Mouse (Mus musculus) WW6 (cell line): ENCODE data around the gene Siglece.
A peak's percentile ranks its signal among the peaks of the same experiment; 100 is the strongest.

Experiments
- DNase-seq: peaks from one replicate; pipeline ENCODE4 v3.0.0-alpha.2; 2013; ENCODE audit warnings: low read depth, low spot score

Siglece gene

DNA sequence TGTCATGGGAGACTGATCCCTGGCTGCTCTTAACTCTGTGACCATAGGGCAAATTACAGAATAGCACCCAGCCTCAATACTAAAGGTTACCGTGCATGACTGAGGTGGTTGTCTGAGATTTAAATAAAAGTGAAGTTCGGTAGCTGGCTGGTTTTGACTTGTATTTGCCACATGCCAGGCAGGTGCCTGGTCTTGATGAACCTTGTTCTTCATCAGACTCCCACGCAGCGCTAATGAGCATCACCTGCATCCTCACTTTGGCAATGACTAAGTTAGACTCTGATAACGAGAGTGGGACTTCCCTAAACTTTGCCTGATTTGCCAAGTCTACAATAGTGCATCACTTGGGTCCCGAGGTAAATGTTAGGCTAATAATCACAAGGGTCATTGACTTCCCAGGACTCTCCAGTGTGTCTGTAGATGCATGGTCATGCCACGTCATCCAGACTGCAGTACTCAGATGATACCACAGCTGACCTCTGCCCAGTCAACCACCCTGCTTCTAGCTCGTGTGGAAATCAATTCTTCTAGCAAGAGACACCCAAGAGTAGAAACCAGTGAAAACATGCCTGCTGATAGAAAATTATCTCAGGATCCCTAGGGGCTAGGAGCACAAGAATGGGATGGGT, 34.1 kb downstream of the Siglece start:
- no peak for DNase-seq

- no peak for DNase-seq
Measured at GRCm38 (mm10) chr7:43625065-43625464, 34.9 kb downstream of the Siglece start.

GRCm38 (mm10) chr7:43623819-43624218, 36.1 kb downstream of the Siglece start:
- DNase-seq: no peak

DNA sequence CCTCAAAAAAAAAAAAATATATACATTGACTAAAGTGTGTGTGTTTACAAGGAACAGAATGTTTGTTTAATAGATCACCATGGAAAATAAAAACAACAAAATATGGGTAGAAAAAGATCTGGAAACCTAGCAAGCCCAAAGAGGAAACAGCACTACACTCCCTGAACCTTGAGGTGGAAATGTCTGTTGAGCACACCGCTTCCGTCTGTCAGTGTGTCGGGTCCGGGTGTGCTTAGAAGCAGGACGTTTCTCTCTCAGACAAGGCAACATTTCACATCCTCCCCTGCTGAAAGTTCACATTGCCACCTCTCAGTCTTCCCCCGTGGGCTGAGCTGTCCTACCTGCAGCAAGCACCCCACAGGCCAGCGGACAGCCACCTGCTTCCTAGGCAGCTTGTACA, 37.0 kb downstream of the Siglece start:
- DNase-seq: no peak

DNA sequence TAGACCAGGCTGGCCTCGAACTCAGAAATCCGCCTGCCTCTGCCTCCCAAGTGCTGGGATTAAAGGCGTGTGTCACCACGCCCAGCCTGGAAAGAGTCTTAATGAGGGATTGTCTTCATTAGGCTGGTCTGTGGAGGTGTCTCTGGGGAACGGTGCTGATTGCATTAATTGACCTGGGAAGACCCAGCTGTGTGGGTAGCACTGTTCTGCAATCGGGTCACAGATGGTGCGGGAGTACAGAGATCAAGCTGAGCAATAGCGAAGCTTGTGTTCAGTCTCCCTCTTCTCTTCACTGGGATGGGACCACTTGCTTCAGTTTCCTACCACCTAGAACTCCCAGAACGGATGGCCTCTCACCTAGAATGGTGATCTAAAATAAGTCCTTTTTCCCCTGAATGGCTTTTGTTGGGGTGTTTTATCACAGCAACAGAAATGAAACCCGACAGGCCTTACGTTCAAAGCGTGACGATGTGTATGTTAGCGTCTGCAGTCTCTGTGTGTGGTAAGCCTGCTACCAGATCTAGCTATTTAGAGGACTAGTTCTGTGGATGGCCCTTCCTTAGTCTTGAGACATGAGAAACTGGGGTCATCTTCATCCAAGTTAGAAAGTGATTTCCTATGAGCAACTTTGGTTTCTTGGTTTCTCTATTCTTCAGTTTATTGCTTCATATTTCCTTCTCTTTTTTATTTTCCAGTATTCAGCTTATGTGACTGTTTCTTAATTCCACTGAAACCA, 46.0 kb downstream of the Siglece start:
- no peak for DNase-seq

DNA sequence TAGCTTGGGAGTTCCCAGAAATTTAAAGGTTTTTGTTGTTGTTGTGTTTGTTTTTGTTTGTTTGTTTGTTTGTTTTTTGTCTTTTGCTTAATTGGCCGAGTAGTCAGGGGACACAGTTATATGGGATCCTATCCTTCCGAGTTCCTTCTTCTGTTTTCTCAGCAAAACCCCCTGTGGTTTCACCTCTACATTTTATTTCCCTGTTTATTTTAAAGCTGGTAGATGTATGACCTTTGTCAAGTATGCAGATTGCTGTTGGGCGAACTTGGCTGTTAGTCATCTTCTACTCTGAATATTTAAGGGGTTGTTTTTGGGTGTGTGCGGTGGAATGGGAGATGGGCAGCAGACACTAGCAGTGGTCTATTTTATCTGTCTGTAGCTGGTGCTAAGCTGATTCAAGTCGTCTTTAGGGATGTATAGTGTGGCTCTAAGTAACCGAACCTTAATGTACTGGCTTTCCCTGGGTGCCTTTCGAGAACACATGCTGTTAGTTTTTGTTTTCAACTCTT, 51.6 kb downstream of the Siglece start:
- no peak for DNase-seq

DNA sequence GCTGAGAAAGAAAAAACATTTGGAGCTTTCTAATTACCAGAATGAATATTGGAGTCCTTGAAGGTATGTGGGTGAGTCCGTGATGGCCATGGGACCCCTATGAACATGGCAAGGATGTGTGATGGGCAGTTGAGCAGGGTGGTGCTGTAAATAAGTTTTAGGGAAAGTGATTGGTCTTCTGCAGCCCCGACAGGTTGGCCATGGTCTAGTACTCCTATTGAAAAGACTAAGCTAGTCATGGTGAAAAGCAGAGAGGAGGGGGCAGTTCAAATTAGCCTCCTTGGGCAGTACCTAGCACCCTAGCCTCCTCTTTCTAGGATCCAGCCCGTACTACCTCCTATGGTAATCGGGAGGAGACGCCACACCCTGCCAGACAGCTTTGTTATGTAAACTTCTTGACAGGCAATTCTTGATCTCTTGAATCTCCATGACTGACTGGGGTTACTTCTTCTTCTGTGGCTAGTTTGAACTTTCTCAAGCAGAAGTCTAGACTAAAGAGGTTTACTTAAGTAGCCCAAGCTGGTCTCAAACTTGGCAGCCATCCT, 52.1 kb downstream of the Siglece start:
- DNase-seq: peak; percentile 59

GRCm38 (mm10) chr7:43606896-43607742, 52.8 kb downstream of the Siglece start, which contains the start of gene Zfp819:
Gene Zfp819, plus strand, starts transcription at chr7:43607169.
- peak; percentile 81 for DNase-seq

DNA sequence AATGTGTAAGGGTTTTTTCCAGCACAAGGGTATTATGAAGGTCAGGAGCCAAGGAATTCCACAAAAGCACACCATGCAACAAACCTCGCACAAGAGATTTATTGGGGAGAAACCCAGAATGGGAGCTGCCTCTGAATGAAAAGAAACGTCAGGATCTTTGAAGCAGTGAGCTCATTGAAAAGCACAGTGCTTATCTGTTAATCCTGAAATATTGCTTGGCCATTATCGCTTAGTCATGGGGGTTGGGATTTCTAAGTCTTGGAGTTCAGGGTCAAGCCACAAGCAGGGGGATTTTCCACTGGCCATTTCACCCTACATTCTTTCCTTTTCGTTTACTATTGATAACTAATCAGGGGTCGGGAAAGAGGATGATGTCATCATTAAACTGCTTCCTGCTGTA, 58.1 kb downstream of the Siglece start:
- DNase-seq: no peak
